Mouse (Mus musculus) urinary bladder, postnatal 36 days (tissue): ENCODE measurements around the gene Lcn6.
"Not testable (repeated sequence)": the region's sequence is repeated elsewhere in the genome, so short reads cannot be mapped to it uniquely, and the experiment has no call there.

Experiments
- DNase-seq, 2 experiments: peaks; one replicate each; pipeline ENCODE4 v3.0.0; 2022; ENCODE audit warnings: low spot score in 2 of 2, mixed read lengths in 1 of 2

Lcn6 gene

GRCm38 (mm10) chr2:25676486-25676885 is at the start of gene Lcn6:
Gene Lcn6, plus strand, starts transcription at chr2:25676786.
- no peak for DNase-seq

GRCm38 (mm10) chr2:25627811-25628210 is 48.8 kb upstream of the Lcn6 start, which contains the start of gene Fcna:
Gene Fcna, minus strand, starts transcription at chr2:25628030.
- no peak for DNase-seq

DNA sequence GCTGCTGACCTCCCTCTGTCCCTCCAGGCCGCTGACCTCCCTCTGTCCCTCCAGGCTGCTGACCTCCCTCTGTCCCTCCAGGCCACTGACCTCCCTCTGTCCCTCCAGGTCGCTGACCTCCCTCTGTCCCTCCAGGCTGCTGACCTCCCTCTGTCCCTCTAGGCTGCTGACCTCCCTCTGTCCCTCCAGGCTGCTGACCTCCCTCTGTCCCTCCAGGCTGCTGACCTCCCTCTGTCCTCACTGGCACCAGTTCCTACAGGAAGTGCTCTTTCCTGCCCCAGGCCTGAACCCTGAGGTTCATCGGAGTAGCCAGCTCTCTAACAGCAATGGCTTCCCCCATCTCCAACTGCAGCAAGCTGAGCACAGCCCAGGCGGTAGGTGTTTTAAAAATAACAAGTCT is 47.8 kb upstream of the Lcn6 start:
- DNase-seq: no peak

DNA sequence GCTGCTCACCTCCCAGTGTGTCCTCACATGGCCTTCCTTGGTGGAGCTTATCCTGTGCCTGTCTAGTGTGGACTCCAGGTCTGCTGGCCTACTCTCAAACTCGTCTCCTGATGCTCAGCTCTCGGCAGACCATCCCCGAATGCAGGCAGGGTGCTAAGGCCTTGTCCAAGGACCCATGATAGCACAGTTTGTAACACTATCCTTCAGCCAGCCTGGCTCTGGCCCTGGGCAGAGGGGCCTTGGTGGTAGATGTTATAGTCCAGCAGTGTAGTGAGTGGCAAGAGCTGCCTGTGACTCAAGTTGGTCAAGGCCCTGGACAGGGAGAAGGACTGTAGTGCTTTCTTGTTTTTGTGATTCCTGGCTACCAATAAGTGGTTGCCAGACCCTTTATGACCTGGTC is 43.0 kb upstream of the Lcn6 start:
- no peak for DNase-seq

- DNase-seq: no peak
Observed at GRCm38 (mm10) chr2:25634046-25634445, 42.5 kb upstream of the Lcn6 start.

DNA sequence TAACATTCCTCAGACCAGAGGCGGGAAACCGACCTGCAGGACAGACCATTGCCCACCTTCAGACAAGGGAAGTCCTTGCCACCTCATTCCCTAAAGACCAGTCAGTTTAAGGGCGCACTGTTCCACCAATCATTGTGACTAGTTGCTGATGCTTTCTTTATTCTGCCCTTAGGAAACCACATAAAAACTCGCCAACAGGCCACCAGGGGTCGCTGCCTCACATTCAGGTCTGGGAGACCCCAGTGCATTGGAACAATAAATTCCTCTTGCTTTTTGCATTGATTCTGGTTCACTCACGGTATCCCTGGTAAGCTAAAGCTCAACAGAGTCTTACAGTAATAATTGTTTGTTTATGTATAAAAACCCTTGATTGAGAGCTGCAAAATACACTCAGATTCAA is 36.7 kb upstream of the Lcn6 start:
- no peak for DNase-seq

DNA sequence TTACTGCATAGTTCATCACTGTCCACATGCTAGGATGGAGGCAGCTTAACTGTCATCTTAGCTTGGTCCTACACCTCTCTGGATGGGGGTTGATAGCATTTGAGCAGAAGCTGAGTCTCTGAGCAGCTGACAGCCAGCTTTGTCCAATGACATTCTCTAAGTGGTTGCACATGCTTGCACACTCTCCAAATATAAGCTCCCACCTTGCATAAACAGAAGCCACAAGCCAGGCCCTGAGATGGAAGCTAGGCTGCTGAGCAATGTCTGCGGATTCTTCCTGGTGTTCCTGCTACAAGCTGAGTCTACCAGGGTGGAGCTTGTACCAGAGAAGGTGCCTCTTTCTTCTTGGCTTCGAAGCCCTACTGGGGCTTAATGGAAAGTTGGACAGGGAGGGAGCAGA is 23.7 kb upstream of the Lcn6 start, which contains the start of gene Lcn8:
TSS of gene Lcn8 (plus strand) at position 219 of the 400 bp plus-strand sequence.
- DNase-seq: no peak

DNA sequence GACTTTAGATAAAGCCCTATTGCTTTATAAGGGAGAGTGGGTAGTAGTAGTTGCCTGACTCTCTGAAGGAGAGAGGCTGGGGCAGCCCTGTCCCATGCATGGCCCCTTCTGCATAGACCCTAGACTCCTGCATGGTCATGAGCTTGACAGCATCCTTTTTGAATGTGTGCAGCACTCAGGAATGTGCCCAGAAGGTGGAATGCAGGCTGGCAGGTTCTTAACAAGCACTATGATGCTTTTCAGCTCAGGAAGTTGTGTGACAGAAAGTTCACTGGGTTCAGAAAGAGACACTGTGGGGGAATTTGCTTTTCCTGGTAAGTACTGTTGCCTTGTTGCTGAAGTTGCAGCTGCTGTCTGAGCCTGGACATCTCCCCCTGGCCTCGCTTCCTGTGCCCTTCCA is 22.1 kb upstream of the Lcn6 start:
- DNase-seq: no peak

DNA sequence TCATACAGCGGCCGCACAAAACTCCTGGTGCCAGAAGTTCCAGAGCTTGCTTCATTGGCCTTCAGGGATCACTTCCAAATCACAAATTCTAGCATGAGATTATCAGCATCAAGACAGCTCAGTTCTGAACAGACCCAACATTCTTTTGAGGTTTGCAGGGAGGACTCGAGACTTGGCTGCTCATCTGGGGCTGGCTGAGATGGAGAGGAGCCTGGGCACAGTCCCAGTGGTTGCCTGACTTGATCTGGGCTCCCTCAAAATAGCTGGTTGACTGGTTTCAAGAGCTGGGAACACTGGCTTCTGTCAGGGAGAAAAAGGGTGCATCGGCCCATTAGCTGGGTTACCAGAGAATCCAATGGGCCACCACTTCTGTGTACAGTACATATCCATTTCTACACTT is 19.9 kb upstream of the Lcn6 start:
- DNase-seq: no peak

GRCm38 (mm10) chr2:25657246-25657645 is 19.3 kb upstream of the Lcn6 start:
- no peak for DNase-seq

GRCm38 (mm10) chr2:25657652-25658051 is 18.9 kb upstream of the Lcn6 start, which contains the start of gene Lcn5:
Gene Lcn5, plus strand, starts transcription at chr2:25657952.
- DNase-seq: no peak

- DNase-seq: no peak
Observed at GRCm38 (mm10) chr2:25660279-25660678, 16.3 kb upstream of the Lcn6 start.

- no peak for DNase-seq
Observed at GRCm38 (mm10) chr2:25661245-25661970, 15.2 kb upstream of the Lcn6 start.

GRCm38 (mm10) chr2:25663511-25663910 is 13.1 kb upstream of the Lcn6 start:
- DNase-seq: peak; percentile 37 to 71

- DNase-seq: no peak
Observed at GRCm38 (mm10) chr2:25664125-25664524, 12.5 kb upstream of the Lcn6 start.

GRCm38 (mm10) chr2:25666516-25666915 is 10.1 kb upstream of the Lcn6 start:
- DNase-seq: no peak

DNA sequence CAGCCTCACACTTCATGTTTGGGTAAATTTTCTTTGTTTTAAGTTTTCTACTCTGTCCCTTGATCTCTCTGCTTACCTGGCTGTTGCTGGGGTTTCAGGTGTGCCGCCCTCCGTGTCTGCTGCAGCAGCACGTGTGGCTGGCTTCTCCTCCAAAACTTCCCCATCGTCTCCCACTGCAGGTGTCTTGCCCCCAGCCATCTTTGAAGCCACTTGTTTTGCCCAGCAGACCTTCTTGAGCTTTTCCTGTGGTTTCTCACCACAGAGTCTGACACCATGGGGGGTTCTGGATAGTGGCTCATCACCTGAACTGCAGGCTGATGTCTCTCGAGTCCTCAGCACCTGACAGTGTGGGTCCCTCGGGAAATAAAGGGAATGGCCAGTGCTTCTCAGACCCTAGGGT is 3.0 kb downstream of the Lcn6 start:
- no peak for DNase-seq

GRCm38 (mm10) chr2:25682426-25682825 is 5.8 kb downstream of the Lcn6 start, which contains the start of gene Lcn10:
Gene Lcn10, plus strand, starts transcription at chr2:25682726.
- no peak for DNase-seq

GRCm38 (mm10) chr2:25686941-25687340 is 10.4 kb downstream of the Lcn6 start:
- DNase-seq: no peak

DNA sequence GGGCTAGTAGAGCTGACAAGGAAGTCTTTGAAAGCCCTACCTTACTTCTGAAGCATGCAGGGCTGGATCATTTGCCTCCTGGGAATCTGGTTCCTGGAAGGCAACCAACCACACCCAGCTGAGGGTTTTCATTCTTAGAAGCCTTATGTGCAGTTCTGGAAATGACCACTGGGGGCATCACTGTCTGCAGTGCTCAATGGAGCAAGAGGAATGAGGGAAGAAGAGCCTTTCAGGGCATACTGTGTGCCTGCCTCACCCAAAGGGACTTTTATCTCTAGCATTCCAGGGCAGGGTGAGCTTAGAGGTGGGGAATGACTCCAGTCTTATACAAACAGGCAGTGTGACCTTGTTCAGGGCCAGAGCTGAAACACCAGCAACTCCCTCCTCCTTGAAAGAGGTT is 18.0 kb downstream of the Lcn6 start:
- DNase-seq: peak; percentile 46 to 54

GRCm38 (mm10) chr2:25696951-25697350 is 20.4 kb downstream of the Lcn6 start:
- no peak for DNase-seq

DNA sequence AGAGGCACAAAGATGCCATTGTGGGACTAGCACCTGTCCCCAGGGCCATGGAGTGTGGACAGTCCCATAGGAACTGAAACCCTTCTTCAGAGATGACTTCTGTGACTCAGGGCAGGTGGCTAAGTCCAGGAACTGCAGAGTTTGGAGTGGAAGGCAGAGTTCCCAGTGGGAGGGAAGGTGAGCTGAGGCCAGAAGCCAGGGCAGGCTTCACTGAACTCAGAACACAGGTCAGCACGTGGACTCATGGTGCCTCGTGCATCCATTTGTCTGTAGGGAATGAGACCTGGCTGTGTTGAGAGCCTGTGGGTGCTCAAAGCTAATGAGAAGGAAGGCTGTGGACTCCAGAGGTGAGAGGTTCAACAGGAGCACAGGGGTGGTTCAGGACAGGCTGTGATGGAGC is 22.1 kb downstream of the Lcn6 start:
- no peak for DNase-seq

DNA sequence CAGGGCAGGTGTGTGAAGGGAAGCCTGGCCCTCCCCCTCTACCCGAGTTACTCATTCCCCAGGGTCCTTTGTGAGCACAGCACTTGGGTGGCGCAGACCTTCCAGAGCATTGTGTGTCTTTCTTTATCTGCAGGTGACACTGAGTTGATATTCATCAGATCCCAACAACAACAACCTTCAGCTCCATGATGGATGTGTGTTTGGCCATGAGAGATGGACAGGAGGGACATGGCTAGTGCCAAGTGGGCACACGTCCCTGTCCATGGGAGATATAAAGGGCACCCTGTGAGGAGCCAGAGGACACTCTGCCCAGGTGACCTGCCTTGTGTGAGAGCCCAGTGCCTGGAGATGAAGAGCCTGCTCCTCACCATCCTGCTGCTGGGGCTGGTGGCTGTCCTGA is 23.2 kb downstream of the Lcn6 start, which contains the start of gene Obp2a:
TSS of gene Obp2a (plus strand) at position 301 of the 400 bp plus-strand sequence.
- not testable (repeated sequence) for DNase-seq

DNA sequence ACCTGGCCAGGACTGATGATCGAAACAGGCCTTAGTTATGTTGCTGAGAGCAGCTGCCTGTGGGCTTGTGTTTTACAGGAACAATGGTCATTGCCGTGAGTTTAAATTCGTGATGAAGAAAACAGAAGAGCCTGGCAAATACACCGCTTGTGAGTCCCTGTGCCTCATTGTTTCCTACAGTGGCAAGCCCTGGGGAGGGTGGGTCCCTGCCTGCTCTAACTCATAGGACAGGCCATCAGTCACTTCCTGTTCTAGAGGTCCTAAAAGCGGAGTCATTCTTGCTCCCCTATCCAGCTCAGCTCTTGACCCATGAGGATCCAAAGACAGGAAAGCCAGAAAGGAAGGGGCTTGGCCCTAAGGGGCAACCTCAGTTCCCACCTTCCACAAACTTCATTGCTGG is 24.4 kb downstream of the Lcn6 start:
- DNase-seq: no peak
